31 mouse cellular contexts compared by ENCODE assay signal in genomic region chr15:62274818-62275217, GRCm38 (mm10).
"Had no signal": no experiment of that assay in that cellular context is flagged by ENCODE, and none has a peak within 500 bp of the region (broad histone marks: within the 10 kb centered on the region; RNA-seq: fewer than 3 reads in every experiment).

No protein-coding gene starts in this region.

- H3K27me3 ChIP-seq: limb, embryonic 12.5 days; limb, embryonic 13.5 days; limb, embryonic 15.5 days; liver, embryonic 13.5 days; liver, embryonic 15.5 days; lung, embryonic 15.5 days; midbrain, embryonic 12.5 days; midbrain, embryonic 13.5 days; midbrain, embryonic 15.5 days had no signal

- H3K9me3 ChIP-seq: limb, embryonic 10.5 days; limb, embryonic 12.5 days; limb, embryonic 13.5 days; limb, embryonic 15.5 days; liver, embryonic 12.5 days; liver, embryonic 13.5 days; liver, embryonic 15.5 days; lung, embryonic 15.5 days; midbrain, embryonic 10.5 days; midbrain, embryonic 12.5 days; midbrain, embryonic 13.5 days; midbrain, embryonic 15.5 days had no signal

- ATAC-seq: liver, embryonic 12.5 days; liver, postnatal 0 days; lung, postnatal 0 days; midbrain, embryonic 13.5 days; midbrain, embryonic 15.5 days; midbrain, embryonic 16.5 days had no signal

- H3K4me3 ChIP-seq: limb, embryonic 10.5 days; limb, embryonic 12.5 days; limb, embryonic 13.5 days; limb, embryonic 15.5 days; liver, embryonic 12.5 days; liver, embryonic 13.5 days; liver, embryonic 15.5 days; lung, embryonic 15.5 days; megakaryocyte, embryonic 14.5 days; midbrain, embryonic 10.5 days; midbrain, embryonic 12.5 days; midbrain, embryonic 13.5 days; midbrain, embryonic 15.5 days; myocyte had no signal

- H3K27ac ChIP-seq: limb, embryonic 10.5 days; limb, embryonic 12.5 days; limb, embryonic 13.5 days; limb, embryonic 15.5 days; liver, embryonic 12.5 days; liver, embryonic 13.5 days; liver, embryonic 14.5 days; liver, embryonic 15.5 days; lung, embryonic 15.5 days; macrophage; midbrain, embryonic 10.5 days; midbrain, embryonic 12.5 days; midbrain, embryonic 13.5 days; midbrain, embryonic 15.5 days had no signal

- DNase-seq: left cerebral cortex, postnatal 4 days; liver; liver, embryonic 13.5 days; liver, postnatal 0 days; lung, adult 18-20 months; lung, adult 2 months; lung, embryonic 14.5 days; lung, postnatal 10 days; lung, postnatal 14 days; lung, postnatal 36 days; lung, postnatal 4 days; midbrain, embryonic 14.5 days had no signal

- H3K4me1 ChIP-seq: limb, embryonic 10.5 days; limb, embryonic 12.5 days; limb, embryonic 13.5 days; limb, embryonic 15.5 days; liver, embryonic 12.5 days; liver, embryonic 13.5 days; liver, embryonic 15.5 days; megakaryocyte, embryonic 14.5 days; midbrain, embryonic 10.5 days; midbrain, embryonic 12.5 days; midbrain, embryonic 13.5 days; midbrain, embryonic 15.5 days had no signal

- H3K9ac ChIP-seq: limb, embryonic 12.5 days; limb, embryonic 13.5 days; limb, embryonic 15.5 days; liver, embryonic 12.5 days; liver, embryonic 13.5 days; liver, embryonic 14.5 days; liver, embryonic 15.5 days; liver, postnatal 0 days; lung, embryonic 14.5 days; lung, embryonic 15.5 days; midbrain, embryonic 12.5 days; midbrain, embryonic 13.5 days; midbrain, embryonic 15.5 days had no signal

- H3K36me3 ChIP-seq: limb, embryonic 10.5 days; limb, embryonic 12.5 days; limb, embryonic 13.5 days; limb, embryonic 15.5 days; liver, embryonic 12.5 days; liver, embryonic 13.5 days; liver, embryonic 15.5 days; lung, embryonic 15.5 days; midbrain, embryonic 10.5 days; midbrain, embryonic 12.5 days; midbrain, embryonic 13.5 days; midbrain, embryonic 15.5 days had no signal

- H3K4me2 ChIP-seq: limb, embryonic 12.5 days; limb, embryonic 13.5 days; limb, embryonic 15.5 days; liver, embryonic 11.5 days; liver, embryonic 12.5 days; liver, embryonic 13.5 days; liver, embryonic 15.5 days; lung, embryonic 14.5 days; lung, embryonic 15.5 days; midbrain, embryonic 11.5 days; midbrain, embryonic 12.5 days; midbrain, embryonic 13.5 days; midbrain, embryonic 15.5 days had no signal
